7 mouse cellular contexts compared by ENCODE assay signal in genomic region chr16:55974903-55975285, GRCm38 (mm10). TPM values are rescaled to one million over a fixed set of nuclear protein-coding genes. Genes with fewer than 3 reads are reported as not detected.
DNase-seq lines count a peak whose midpoint lies in the region; ATAC-seq lines count a peak whose summit lies in the region.

No protein-coding gene starts in this region.

- H3K27me3 ChIP-seq in intestine, embryonic 15.5 days (replicated peaks), result no peaks in the 10 kb centered on the region

- H3K27ac ChIP-seq in intestine, embryonic 15.5 days, result peak overlapping the region; percentile 91
- peak overlapping the region; percentile 52 for H3K27ac ChIP-seq in macrophage

- H3K4me1 ChIP-seq in intestine, embryonic 15.5 days (replicated peaks), result peaks cover 18% of the 10 kb centered on the region

- peak overlapping the region; percentile 95 for H3K9ac ChIP-seq in intestine, embryonic 15.5 days

- no peaks in the 10 kb centered on the region for H3K9me3 ChIP-seq in intestine, embryonic 15.5 days

- H3K4me2 ChIP-seq in intestine, embryonic 15.5 days (replicated peaks), result peak overlapping the region; percentile 57

- DNase-seq in ovary, adult 18-20 months (ENCODE audit: low spot score), result peak; percentile 7
- no peak for DNase-seq in ovary, postnatal 14 days (ENCODE audit: low spot score)
- DNase-seq in adrenal gland, adult 18-20 months (ENCODE audit: low spot score in 2 of 2), result peak; percentile 28 to 36
- peak; percentile 82 for DNase-seq in fibroblast of lung, adult 2 months (ENCODE audit: low read depth)
- DNase-seq in yolk sac, embryonic 10.5 days (ENCODE audit: low spot score), result peak; percentile 21

- WGBS in intestine, embryonic 15.5 days, result 4% methylated on average over 14 of the region's 14 CpGs
- 3% methylated on average over 13 of the region's 14 CpGs for WGBS in macrophage (ENCODE audit: missing documents)

- peaks cover 11% of the 10 kb centered on the region; the same call in 1 of the 2 replicates for H3K36me3 ChIP-seq in intestine, embryonic 15.5 days
- H3K36me3 ChIP-seq in macrophage (ENCODE audit: inconsistent target), result peaks cover 19% of the 10 kb centered on the region; the same call in 1 of the 2 replicates

- ATAC-seq in intestine, embryonic 15.5 days, result peak; percentile 37

- H3K79me2 ChIP-seq in macrophage (ENCODE audit: inconsistent target), result peaks cover 68% of the 10 kb centered on the region

- H3K4me3 ChIP-seq in intestine, embryonic 15.5 days (replicated peaks), result peak overlapping the region; percentile 100
- H3K4me3 ChIP-seq in macrophage (ENCODE audit: inconsistent target), result peak overlapping the region; percentile 82

RNA-seq across cellular contexts. Expression of gene Zbtb11, which starts 1.2 kb away (rescaled TPM):
- 10 to 100 TPM; 20.9 to 25.2 TPM for total RNA-seq in adrenal gland, adult 18-20 months (2021)
- polyA plus RNA-seq in intestine, embryonic 15.5 days (2015; fragmentation: Nextera tagmentation; extraction: Ambion mirVana), result 14.2 and 15.3 TPM in 2 replicates
- 100 to 1,000 TPM in 1 of 26 experiments, 10 to 100 TPM in 25; 38.9 to 110 (median 62.3) TPM for total RNA-seq in macrophage (2018; cell fraction: chromatin; rRNA removed)
- total RNA-seq in macrophage (2018; cell fraction: cytosol; rRNA removed), result 10 to 100 TPM in 8 of 26 experiments, 1 to 10 TPM in 18; 6.6 to 11.4 (median 9.4) TPM
- 10 to 100 TPM; 24.9 to 53.9 (median 39.3) TPM for total RNA-seq in macrophage (2018; cell fraction: nucleus; rRNA removed)
- 5.5 to 8.8 TPM (median 7.3 TPM) in 3 replicates for polyA plus RNA-seq in macrophage (2018)

RNA-seq across cellular contexts. Expression of gene Rpl24, which starts 8.8 kb away (rescaled TPM):
- total RNA-seq in adrenal gland, adult 18-20 months (2021), result 100 to 1,000 TPM; 715 to 723 TPM
- 692 and 790 TPM in 2 replicates for polyA plus RNA-seq in intestine, embryonic 15.5 days (2015; fragmentation: Nextera tagmentation; extraction: Ambion mirVana)
- 100 to 1,000 TPM in 3 of 26 experiments, 10 to 100 TPM in 23; 22.3 to 159 (median 51.0) TPM for total RNA-seq in macrophage (2018; cell fraction: chromatin; rRNA removed)
- 100 to 1,000 TPM; 394 to 810 (median 509) TPM for total RNA-seq in macrophage (2018; cell fraction: cytosol; rRNA removed)
- total RNA-seq in macrophage (2018; cell fraction: nucleus; rRNA removed), result 100 to 1,000 TPM in 13 of 26 experiments, 10 to 100 TPM in 13; 63.1 to 140 (median 101) TPM
- 608 to 832 TPM (median 816 TPM) in 3 replicates for polyA plus RNA-seq in macrophage (2018)

RNA-seq across cellular contexts. Expression of gene Cep97, which starts 40.2 kb away (rescaled TPM):
- 1 to 10 TPM; 7.1 to 7.6 TPM for total RNA-seq in adrenal gland, adult 18-20 months (2021)
- 5.9 and 6.7 TPM in 2 replicates for polyA plus RNA-seq in intestine, embryonic 15.5 days (2015; fragmentation: Nextera tagmentation; extraction: Ambion mirVana)
- total RNA-seq in macrophage (2018; cell fraction: chromatin; rRNA removed), result 10 to 100 TPM in 3 of 26 experiments, 1 to 10 TPM in 19, under 1 TPM in 3, not detected in 1; 0.62 to 14.0 (median 5.3) TPM
- total RNA-seq in macrophage (2018; cell fraction: cytosol; rRNA removed), result 1 to 10 TPM in 19 of 26 experiments, under 1 TPM in 7; 0.38 to 3.1 (median 1.3) TPM
- 1 to 10 TPM in 21 of 26 experiments, under 1 TPM in 5; 0.21 to 8.3 (median 2.8) TPM for total RNA-seq in macrophage (2018; cell fraction: nucleus; rRNA removed)
- polyA plus RNA-seq in macrophage (2018), result 1.2 to 2.2 TPM (median 1.5 TPM) in 3 replicates

RNA-seq across cellular contexts. Expression of gene Pcnp, which starts 54.6 kb away (rescaled TPM):
- 100 to 1,000 TPM; 110 to 123 TPM for total RNA-seq in adrenal gland, adult 18-20 months (2021)
- 189 and 209 TPM in 2 replicates for polyA plus RNA-seq in intestine, embryonic 15.5 days (2015; fragmentation: Nextera tagmentation; extraction: Ambion mirVana)
- 100 to 1,000 TPM in 22 of 26 experiments, 10 to 100 TPM in 4; 97.1 to 205 (median 135) TPM for total RNA-seq in macrophage (2018; cell fraction: chromatin; rRNA removed)
- 10 to 100 TPM; 57.6 to 79.0 (median 68.4) TPM for total RNA-seq in macrophage (2018; cell fraction: cytosol; rRNA removed)
- total RNA-seq in macrophage (2018; cell fraction: nucleus; rRNA removed), result 100 to 1,000 TPM in 20 of 26 experiments, 10 to 100 TPM in 6; 74.7 to 214 (median 138) TPM
- 64.9 to 123 TPM (median 77.1 TPM) in 3 replicates for polyA plus RNA-seq in macrophage (2018)
